Mouse (Mus musculus) induced T-regulatory cell, adult 2 months (primary cell): Measurements from ENCODE around the gene Fahd1.
A peak's percentile ranks its signal among the peaks of the same experiment; 100 is the strongest.

Source experiments
- DNase-seq: peaks from one replicate; pipeline ENCODE4 v3.0.0-alpha.2; 2012; ENCODE audit warnings: low read depth

Fahd1 gene

DNA sequence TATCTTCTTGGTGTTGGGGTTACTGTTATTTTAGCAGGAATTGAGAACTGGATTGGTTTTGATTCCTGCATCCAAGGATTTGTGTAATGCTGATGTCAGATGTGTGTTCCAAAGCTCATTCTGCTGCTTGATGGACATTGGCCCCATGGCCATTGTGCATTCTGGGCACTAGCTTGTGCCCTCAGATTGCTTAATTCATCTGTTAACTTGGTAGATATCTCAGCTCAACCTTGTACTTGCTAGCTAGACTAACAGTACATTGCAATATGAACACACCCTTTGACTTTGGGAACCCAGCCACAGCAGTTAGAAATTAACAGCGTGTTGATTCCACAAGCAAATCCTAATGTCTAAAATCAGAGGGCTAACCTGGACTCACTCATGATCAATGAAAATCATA lies 2.8 kb downstream of the Fahd1 start:
- no peak for DNase-seq

DNA sequence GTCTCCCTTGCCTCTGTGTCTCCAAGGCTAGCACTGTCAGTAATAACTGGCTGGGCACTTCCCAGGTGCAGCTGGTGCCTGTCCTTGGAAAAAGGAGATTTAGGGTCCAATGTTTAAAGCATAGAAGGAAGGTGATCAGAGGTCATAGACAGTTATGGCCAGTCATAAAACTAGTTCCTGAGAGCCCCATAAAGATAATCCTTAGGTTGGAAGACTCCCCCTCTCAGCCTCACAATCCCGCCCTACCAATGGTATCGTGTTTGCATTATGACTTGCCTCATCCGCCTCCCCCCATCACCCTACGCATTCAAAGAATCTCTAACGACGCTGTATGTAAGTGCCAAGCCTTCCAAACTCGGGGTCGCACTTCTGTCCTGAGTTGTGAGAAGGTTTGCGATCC lies 5.6 kb downstream of the Fahd1 start:
- no peak for DNase-seq

DNA sequence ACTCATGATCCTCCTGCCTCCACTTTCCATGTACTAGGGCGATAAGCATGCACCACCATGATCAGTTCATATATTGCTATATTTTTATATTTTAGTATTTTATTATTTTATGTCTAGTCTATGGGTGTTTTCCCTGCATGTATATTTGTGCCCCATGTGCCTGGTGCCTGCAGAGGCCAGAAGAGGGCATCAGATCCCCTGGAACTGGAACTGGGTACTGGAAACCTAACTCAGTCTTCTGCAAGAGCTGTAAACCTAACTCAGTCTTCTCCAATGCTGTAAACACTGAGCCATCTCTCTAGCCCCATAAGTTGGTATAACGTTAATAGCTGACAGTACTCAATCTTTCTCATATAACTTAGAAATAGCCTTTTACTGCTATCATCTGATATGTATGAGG lies 7.5 kb downstream of the Fahd1 start:
- DNase-seq: peak; percentile 16

DNA sequence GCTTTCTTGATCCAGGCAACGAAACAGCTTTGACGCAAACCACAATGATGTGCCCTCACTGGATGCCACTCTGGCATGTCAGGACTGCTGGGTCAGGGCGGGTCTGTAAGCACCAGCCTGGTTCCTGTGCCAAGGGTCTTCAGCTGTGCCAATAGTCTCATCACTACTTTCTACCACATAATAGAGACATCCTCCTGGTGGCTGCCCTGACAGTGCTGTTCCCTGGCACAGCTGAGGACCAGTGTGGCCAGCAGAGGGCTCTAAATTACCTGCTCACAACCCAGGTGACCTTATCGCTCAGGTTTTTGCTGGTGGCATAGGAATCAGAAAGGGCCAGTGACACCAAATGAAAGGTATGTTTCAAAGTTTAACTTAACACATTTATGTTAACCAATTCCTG lies 9.0 kb downstream of the Fahd1 start:
- DNase-seq: peak; percentile 61

DNA sequence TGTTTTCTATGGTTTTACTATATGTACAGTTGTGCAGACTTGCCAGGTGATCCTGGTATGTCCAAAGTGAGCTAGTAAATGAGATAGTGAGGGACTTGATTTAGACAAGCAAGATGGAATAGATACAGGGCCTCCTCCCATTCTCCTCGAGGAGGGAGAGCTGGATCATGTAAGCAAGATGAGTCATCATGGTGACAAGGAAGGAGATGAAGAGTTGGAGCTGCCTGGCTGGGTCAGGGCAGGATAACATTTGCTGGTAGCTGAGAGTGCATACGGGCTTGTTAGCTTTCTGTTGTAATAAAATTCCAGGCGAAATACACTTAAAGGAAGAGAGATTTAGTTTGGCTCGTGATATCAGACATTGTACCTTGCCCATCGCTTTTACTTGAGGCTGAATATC lies 9.8 kb downstream of the Fahd1 start:
- no peak for DNase-seq

DNA sequence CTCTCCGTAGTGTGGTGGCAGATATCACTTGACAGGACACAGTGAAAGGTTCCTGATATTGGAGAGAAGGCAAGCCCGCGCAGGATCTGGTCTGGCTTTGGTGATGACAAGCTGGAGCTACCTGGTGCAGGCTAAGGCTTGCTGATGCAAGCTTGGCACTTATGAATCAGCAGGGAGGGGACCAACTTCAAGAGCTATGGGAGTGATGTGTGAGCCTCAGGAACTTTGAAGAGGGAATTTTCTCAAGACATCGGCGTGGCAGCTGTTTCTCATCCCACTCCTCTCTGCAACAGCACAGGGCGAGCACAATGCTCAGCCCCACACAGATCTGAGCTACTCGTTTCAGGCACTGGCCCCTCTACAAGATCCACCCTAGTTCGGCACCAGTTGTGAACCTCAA lies 10.3 kb downstream of the Fahd1 start, which contains the start of gene Hagh:
Gene Hagh, plus strand, starts transcription at position 302 of the 400 bp plus-strand sequence.
- DNase-seq: no peak

DNA sequence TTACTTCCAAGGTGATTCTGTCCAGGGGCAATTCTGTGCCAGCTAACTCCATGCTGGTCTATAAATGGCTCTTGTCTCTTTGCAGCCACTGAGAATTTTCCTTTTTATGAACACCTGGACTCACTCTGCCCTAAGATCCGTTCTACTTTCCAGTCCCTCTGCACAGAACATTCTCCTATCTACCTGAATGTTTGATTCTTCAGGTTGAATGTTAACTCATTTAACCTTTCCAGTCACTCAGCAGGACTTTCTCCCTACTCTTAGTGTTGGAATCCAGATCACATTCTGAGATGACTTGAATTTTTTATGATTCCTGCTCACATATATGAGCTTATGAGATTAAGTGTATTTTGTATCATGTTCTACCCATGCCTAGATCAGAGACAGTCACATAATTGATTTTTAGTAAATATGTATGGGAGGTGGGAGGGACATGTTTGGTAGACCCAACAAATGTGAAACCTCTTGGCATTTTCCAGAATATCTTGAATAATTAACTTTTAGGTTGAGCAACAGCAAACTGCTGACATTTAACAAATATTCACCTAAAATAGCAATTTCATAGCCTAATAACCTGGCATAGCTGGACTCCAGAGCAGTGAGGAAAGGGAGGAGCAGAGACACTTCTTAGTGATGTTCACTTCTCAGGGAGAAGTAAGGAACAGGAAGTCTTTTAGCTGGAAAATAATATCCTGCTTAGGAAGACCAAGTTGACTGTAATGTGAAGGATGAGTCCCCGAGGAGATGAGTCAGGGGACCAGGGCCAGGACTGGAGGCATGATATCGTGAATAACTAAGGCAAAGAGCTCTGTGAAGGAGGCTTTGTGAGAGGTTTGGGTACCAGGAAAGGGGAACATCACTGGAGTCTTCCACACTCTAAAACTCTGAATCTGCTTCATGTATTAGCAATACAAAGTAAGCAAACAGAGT lies 28.5 kb downstream of the Fahd1 start:
- no peak for DNase-seq

DNA sequence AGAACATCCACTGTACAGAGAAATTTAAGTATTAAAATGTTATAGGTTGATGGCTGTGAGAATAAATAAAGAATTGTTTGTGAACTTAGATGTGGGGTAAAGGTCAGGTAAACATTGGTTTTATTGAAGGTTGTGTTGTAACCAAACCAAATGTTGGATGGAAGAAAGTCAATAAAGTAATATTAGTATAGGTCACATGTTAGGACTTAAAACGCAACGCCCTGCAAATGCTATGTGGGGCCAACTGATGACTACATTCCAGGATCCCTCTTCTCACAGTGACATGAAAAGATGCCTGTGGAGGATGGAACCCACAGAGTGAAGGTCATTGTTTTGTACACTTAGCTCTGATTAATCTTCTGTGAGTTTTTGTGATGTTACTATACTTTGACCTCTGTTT lies 30.7 kb downstream of the Fahd1 start:
- DNase-seq: no peak

DNA sequence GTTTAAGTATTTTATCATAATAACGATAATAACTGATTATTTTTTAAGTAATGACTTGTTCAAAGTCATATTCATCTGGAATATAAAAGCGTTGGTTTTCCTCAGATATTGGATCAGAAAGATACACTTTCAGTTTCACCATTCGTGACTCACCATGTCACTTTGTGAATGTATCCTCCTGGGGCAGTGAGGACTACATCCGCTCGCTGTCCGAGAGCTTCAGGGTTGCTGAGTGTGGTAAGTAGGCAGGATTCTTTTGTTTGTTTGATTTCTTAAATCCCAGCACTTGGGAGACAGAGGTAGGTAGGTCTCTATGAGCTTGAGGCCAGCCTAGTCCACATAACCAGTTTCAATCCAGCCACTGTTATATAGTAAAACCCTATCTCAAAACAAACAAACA lies 32.0 kb downstream of the Fahd1 start:
- no peak for DNase-seq

DNA sequence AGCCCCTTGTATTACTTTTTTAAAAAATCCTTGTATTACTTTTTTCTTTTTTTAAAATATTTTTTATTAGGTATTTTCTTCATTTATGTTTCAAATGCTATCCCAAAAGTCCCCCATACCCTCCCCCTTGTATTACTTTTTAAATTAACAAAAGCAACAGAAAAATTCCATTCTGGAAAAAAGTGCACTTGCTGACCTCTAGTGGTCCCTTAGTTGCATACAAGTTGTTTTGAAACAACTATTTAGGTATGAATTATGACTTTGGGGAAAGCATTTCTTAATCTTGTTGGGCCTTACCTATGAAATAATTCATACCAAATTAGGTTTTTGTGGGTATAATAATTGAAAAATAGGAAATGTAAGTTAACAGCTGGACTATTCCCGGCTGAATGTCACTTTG lies 32.7 kb downstream of the Fahd1 start:
- peak; percentile 25 for DNase-seq

DNA sequence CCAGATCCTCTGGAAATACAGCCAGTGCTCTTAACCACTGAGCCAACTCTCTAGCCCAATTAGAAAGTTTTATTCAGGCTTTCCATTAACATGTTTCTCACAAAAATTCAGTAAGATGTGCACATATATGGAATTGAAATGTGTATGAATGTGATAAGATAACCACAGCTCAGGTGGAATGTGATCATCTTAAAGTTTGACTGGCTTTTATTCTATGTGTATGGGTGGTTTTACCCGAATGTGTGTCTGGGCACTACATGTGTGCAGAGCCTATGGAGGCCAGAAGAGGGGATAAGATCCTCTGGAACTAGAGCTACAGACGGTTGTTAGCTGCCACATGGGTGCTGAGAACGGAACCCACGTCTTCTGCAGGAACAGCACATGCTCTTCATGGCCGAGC lies 34.9 kb downstream of the Fahd1 start:
- no peak for DNase-seq

DNA sequence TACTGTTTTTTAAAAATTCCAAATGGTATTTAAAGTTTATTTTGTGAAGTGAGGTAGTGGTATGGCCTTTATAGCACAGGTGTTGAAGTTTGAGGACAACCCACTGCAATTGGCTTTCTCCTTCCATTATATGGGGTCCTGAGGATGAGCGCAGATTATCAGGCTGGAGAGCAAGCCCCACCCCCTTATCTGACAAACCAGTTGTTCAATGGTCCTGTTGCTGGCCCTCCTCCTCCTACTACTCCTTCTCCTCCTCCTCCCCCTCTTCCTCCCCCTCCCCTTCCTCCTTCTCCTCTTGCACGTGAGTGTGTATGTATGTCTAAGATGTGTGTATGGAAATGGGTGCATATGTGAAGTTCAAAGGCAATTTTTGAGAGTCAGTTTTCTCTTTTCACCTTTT lies 37.9 kb downstream of the Fahd1 start:
- DNase-seq: no peak

DNA sequence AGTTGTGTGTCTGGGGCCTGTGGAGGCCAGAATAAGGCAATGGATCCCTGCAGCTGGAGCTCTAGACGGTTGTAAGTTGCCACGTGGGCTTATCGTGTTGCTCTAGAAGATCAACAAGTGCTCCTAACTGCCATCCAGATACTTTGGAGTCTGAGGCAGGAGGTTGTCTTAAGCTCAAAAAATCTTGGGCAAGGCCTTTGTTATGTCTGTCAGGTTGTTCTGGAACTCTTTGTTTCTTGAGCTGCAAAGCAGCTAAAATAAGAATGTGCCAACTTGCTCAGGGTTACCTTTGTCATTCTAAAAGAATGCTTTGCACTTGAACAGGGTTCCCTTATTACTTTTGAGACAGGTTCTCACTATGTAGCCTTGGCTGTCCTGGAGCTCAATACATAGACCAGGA lies 39.0 kb downstream of the Fahd1 start:
- DNase-seq: no peak

DNA sequence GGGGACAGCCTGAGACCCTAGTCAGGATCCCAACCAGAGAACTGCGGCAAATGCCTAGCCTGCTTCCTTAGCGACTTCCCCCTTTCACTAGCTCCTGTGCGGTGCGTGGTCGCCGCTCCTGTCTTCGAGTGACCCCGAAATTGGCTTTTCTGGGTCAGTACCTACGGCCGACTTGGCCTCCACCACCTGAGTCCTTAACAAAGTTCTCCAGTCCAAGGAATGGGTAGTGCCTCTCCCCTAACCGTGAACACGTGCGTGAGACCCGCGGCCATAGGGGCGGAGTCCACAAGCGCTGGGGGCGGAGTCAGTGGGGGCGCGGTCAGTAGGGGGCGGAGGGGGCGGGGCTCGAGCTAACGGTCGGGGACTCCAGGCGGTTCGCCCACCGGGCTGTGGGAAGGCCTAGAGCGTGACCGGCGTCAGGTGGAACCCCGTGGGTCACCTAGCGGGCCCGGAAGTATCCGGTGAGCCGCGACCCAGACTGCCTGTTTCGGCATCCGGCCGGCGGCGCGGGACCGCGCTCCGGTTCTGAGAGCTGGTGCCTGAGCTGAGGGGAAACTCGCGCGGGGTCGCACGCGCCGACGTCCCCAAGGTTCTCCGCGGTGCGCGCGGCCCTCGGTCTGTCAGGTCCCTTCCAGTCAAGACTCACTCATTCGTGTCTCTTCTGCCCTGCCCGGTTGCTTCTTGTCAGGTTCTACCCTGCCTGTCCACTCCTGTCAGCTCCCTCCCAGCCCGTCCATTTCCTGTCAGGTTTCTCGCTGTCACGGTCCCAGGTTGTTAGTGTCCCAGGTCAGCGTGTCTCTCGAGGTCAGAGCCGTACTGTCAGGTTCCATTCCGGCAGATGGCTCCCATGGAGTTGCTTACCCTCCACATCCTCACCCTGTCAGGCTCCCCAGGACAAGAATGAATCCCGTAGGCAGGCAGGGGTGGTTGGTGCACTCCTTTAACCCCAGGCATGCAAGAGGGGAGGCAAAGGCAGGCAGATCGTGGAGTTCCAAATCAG lies 45.9 kb downstream of the Fahd1 start, which contains the start of gene Meiob:
Gene Meiob, plus strand, starts transcription at position 338 of the 1,000 bp plus-strand sequence.
- DNase-seq: peak; percentile 83

DNA sequence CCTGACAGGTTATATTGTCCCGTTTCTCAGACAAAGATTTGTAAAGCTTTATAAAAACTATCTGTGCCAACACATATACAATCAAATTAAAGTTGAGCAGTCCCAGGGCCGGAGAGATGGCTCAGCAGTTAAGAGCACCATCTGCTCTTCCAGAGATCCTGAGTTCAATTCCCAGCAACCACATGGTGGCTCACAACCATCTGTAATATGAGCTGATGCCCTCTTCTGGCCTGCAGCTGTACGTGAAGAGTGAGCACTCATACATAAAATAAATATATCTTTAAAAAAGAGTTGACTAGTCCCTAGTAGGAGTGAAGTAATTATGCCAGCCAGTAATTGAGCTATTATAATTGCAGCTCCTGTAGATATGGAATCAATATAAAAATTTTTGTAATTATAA lies 49.6 kb downstream of the Fahd1 start:
- no peak for DNase-seq

DNA sequence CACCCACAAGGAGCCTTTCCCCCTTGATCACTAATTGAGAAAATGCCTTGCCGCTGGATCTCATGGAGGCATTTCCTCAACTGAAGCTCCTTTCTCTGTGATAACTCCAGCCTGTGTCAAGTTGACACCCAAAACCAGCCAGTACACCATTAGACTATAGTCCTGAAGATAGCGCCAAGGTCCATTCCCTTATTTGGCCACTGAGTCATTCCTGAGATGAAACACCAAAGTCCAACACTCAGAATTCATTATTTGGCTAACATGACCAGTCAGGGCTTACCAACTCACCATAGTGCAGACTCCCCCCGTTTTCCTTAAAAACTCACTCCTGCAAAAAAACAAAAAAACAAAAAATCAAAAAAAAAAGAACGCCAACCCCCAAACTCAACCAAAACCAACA lies 50.7 kb downstream of the Fahd1 start:
- DNase-seq: no peak
